Mouse (Mus musculus): ENCODE data around the gene Etv1. TPM values are rescaled to one million over a fixed set of nuclear protein-coding genes. Genes with fewer than 3 reads are reported as not detected.

Gene Etv1
- total RNA-seq, 2 experiments from 2014 or later = not detected

GRCm38 (mm10) chr12:38906314-38906713 lies 127.1 kb downstream of the Etv1 start:
- ATAC-seq (replicated peaks; ENCODE audit: poor library complexity, severe bottlenecking) = no peak

- no peak for ATAC-seq (replicated peaks; ENCODE audit: poor library complexity, severe bottlenecking)
These were observed 127.6 kb downstream of the Etv1 start for GRCm38 (mm10) chr12:38906812-38907211.

GRCm38 (mm10) chr12:38908947-38909346 lies 129.8 kb downstream of the Etv1 start:
- no peak for ATAC-seq (replicated peaks; ENCODE audit: poor library complexity, severe bottlenecking)
